In genomic region chr11:88555902-88556549, GRCm38 (mm10) we compare ENCODE assay signal across 8 mouse cellular contexts.
DNase-seq lines count a peak whose midpoint lies in the region; ATAC-seq and TF ChIP-seq lines count a peak whose summit lies in the region.

No protein-coding gene starts in this region.

- 18% methylated on average over 6 of the region's 6 CpGs for WGBS in spleen, adult 2 months
- WGBS in lung, postnatal 0 days: 22% methylated on average over 6 of the region's 6 CpGs
- WGBS in stomach, postnatal 0 days: 34% methylated on average over 6 of the region's 6 CpGs

- no peaks in the 10 kb centered on the region for H3K36me3 ChIP-seq in spleen, adult 2 months (ENCODE audit: control insufficient read depth, insufficient read depth, low read length)
- no peaks in the 10 kb centered on the region for H3K36me3 ChIP-seq in lung, postnatal 0 days (ENCODE audit: insufficient read depth, low read length)
- H3K36me3 ChIP-seq in stomach, postnatal 0 days (ENCODE audit: control insufficient read depth, insufficient read depth, low read length): no peaks in the 10 kb centered on the region

- DNase-seq in spleen, adult 2 months (ENCODE audit: low read depth in 1 of 2, low spot score in 2 of 2): peak; percentile 33 to 55
- DNase-seq in spleen, adult 12 weeks (ENCODE audit: low spot score): no peak
- peak; percentile 75 to 88 for DNase-seq in heart, adult 18-20 months
- peak; percentile 62 for DNase-seq in kidney, adult 11 months
- DNase-seq in lung, postnatal 0 days (ENCODE audit: low spot score): peak; percentile 84
- DNase-seq in stomach, postnatal 0 days (ENCODE audit: low spot score): peak; percentile 58
- DNase-seq in left cerebral cortex, postnatal 14 days (ENCODE audit: low spot score in 2 of 2): no peak
- no peak for DNase-seq in frontal cortex, postnatal 10 days (ENCODE audit: low spot score in 2 of 2)

- no peak overlapping the region for H3K9ac ChIP-seq in lung, postnatal 0 days (replicated peaks; ENCODE audit: low read depth)
- H3K9ac ChIP-seq in stomach, postnatal 0 days (ENCODE audit: low read length): no peak overlapping the region

- TF ChIP-seq EP300 in lung, postnatal 0 days (IDR thresholded peaks at IDR 0.05): peak; percentile 90
- no peak for TF ChIP-seq EP300 in stomach, postnatal 0 days (optimal IDR thresholded peaks at IDR 0.05)

- H3K27me3 ChIP-seq in spleen, adult 2 months (ENCODE audit: control insufficient read depth, insufficient read depth, low read length): no peaks in the 10 kb centered on the region
- no peaks in the 10 kb centered on the region for H3K27me3 ChIP-seq in lung, postnatal 0 days (replicated peaks; ENCODE audit: insufficient read depth, low read length)
- no peaks in the 10 kb centered on the region for H3K27me3 ChIP-seq in stomach, postnatal 0 days (ENCODE audit: control insufficient read depth, insufficient read depth, low read length)

- no peak overlapping the region for H3K4me3 ChIP-seq in spleen, adult 2 months (ENCODE audit: extremely low read depth, insufficient read depth, insufficient read length)
- no peak overlapping the region for H3K4me3 ChIP-seq in lung, postnatal 0 days (ENCODE audit: low read depth, low read length)
- no peak overlapping the region for H3K4me3 ChIP-seq in stomach, postnatal 0 days (ENCODE audit: low read depth, low read length)

- H3K4me2 ChIP-seq in lung, postnatal 0 days (replicated peaks; ENCODE audit: low read depth, low read length): no peak overlapping the region
- no peak overlapping the region for H3K4me2 ChIP-seq in stomach, postnatal 0 days (replicated peaks; ENCODE audit: low read depth)

- intact Hi-C loops in left cerebral cortex, postnatal 14 days (cut with DNase I): no loop called here

- no peak for TF ChIP-seq CTCF in spleen, adult 2 months (IDR thresholded peaks at IDR 0.05; ENCODE audit: extremely low read depth, insufficient read depth, insufficient read length, insufficient replicate concordance)
- TF ChIP-seq CTCF in lung, postnatal 0 days (IDR thresholded peaks at IDR 0.05): no peak
- TF ChIP-seq CTCF in stomach, postnatal 0 days (IDR thresholded peaks at IDR 0.05; ENCODE audit: low read depth): no peak

- peak overlapping the region; percentile 52 for H3K27ac ChIP-seq in spleen, adult 2 months (ENCODE audit: insufficient read depth, low read length)
- peak overlapping the region; percentile 88 for H3K27ac ChIP-seq in lung, postnatal 0 days (ENCODE audit: low read length)
- H3K27ac ChIP-seq in stomach, postnatal 0 days (replicated peaks): peak overlapping the region; percentile 78

- no peaks in the 10 kb centered on the region for H3K9me3 ChIP-seq in lung, postnatal 0 days (ENCODE audit: low read length)
- no peaks in the 10 kb centered on the region for H3K9me3 ChIP-seq in stomach, postnatal 0 days (ENCODE audit: control insufficient read depth, low read length)

- peaks cover 24% of the 10 kb centered on the region; the same call in 1 of the 2 replicates for H3K4me1 ChIP-seq in spleen, adult 2 months (ENCODE audit: control insufficient read depth, insufficient read depth, insufficient read length)
- H3K4me1 ChIP-seq in lung, postnatal 0 days (ENCODE audit: insufficient read depth, low read depth, low read length): peaks cover 41% of the 10 kb centered on the region
- H3K4me1 ChIP-seq in stomach, postnatal 0 days (replicated peaks; ENCODE audit: control insufficient read depth, insufficient read depth): peaks cover 26% of the 10 kb centered on the region

- TF ChIP-seq POLR2A in spleen, adult 2 months (IDR thresholded peaks at IDR 0.05; ENCODE audit: low read depth, low read length): no peak

- peak; percentile 46 for ATAC-seq in lung, postnatal 0 days
- 0 out of 2 replicates have a peak, but pooled peaks have one; percentile 24 for ATAC-seq in stomach, postnatal 0 days (ENCODE audit: low FRiP score, low TSS enrichment)

Comparison
In these comparisons a context has a peak if more than half of its experiments do, and no peak if none do; other contexts are left out.
1. DNase-seq: peak in spleen, adult 2 months (2 of 2), heart, adult 18-20 months (2 of 2), kidney, adult 11 months (single experiment), lung, postnatal 0 days (single experiment) and stomach, postnatal 0 days (single experiment); none in spleen, adult 12 weeks (single experiment), left cerebral cortex, postnatal 14 days (0 of 2) and frontal cortex, postnatal 10 days (0 of 2).
2. Peak in every context shown above with its lines, with median percentiles within 50 percentile points of each other: H3K27ac ChIP-seq.